Mouse (Mus musculus) stomach, postnatal 0 days (tissue): Measurements from ENCODE around the gene Scrn3. TPM values are rescaled to one million over a fixed set of nuclear protein-coding genes. Genes with fewer than 3 reads are reported as not detected.

Experiments
- ATAC-seq: fragments of 200-750 bp; cut with Nextera tagmentation; 2 replicates; pipeline ENCODE4 v1.8.0; 2017; ENCODE audit not compliant: low FRiP score, low TSS enrichment
- DNase-seq: peaks from one replicate; pipeline ENCODE4 v3.0.0-alpha.2; 2016; ENCODE audit warnings: low spot score
- H3K27ac ChIP-seq: fragments of 300-500 bp; sonication (generic); replicated peaks from 2 replicates; pipeline ENCODE4 v1.5.1; 2014; ENCODE audit warnings: mild to moderate bottlenecking, control low read depth
- H3K27me3 ChIP-seq: fragments of 300-500 bp; sonication (generic); 2 replicates; pipeline ENCODE4 v1.6.1; 2014; ENCODE audit warnings: low read length; ENCODE audit not compliant: control insufficient read depth, insufficient read depth
- H3K36me3 ChIP-seq: fragments of 300-500 bp; sonication (generic); 2 replicates; pipeline ENCODE4 v1.6.1; 2014; ENCODE audit warnings: low read length, mixed read lengths; ENCODE audit not compliant: control insufficient read depth, insufficient read depth
- H3K4me1 ChIP-seq: fragments of 300-500 bp; sonication (generic); replicated peaks from 2 replicates; pipeline ENCODE4 v1.6.1; 2014; ENCODE audit warnings: antibody characterized with exemption; ENCODE audit not compliant: control insufficient read depth, insufficient read depth
- H3K4me2 ChIP-seq: fragments of 300-500 bp; sonication (generic); replicated peaks from 2 replicates; pipeline ENCODE4 v1.6.1; 2014; ENCODE audit warnings: low read depth, mild to moderate bottlenecking, control low read depth, moderate library complexity
- H3K4me3 ChIP-seq: fragments of 300-500 bp; sonication (generic); 2 replicates; pipeline ENCODE4 v1.5.1; 2014; ENCODE audit warnings: low read depth, low read length, control low read depth
- H3K9ac ChIP-seq: fragments of 300-500 bp; sonication (generic); 2 replicates; pipeline ENCODE4 v1.6.1; 2014; ENCODE audit warnings: mild to moderate bottlenecking, low read length, control low read depth, mixed read lengths
- H3K9me3 ChIP-seq: fragments of 300-500 bp; sonication (generic); 2 replicates; pipeline ENCODE4 v1.6.1; 2016; ENCODE audit warnings: low read length; ENCODE audit not compliant: control insufficient read depth
- CTCF ChIP-seq: IDR thresholded peaks from 2 replicates; pipeline ENCODE4 v1.5.1; 2016; ENCODE audit warnings: antibody characterized with exemption, low read depth, mild to moderate bottlenecking, moderate library complexity
- EP300 ChIP-seq: optimal IDR thresholded peaks from 2 replicates; pipeline ENCODE3; 2016; ENCODE audit warnings: antibody characterized with exemption
- WGBS: fragments of 180-500 bp; shearing (Covaris S2); extraction: QIAGEN DNeasy Blood & Tissue Kit; methylation state at CpG from one replicate; pipeline ENCODE4 v1.1.7; 2014; 5-methylcytosine and 5-hydroxymethylcytosine counted together
- polyA plus RNA-seq: library from polyadenylated mRNA; unstranded; fragments of >200 nt; fragmentation: Nextera tagmentation; extraction: Ambion mirVana; gene quantifications from 2 replicates; pipeline ENCODE4 v1.2.1, GENCODE M21; 2015

Scrn3 gene
- polyA plus RNA-seq, 1 experiment from 2014 or later: 8.6 TPM

GRCm38 (mm10) chr2:73385641-73386355, 73.4 kb downstream of the Scrn3 start:
- H3K27me3 ChIP-seq: no peaks in the 10 kb centered on the region
- DNase-seq: no peak
- no peak for ATAC-seq
- 2% methylated on average over 29 of the region's 29 CpGs for WGBS
- peak overlapping the region; percentile 69 for H3K9ac ChIP-seq
- no peak for TF ChIP-seq CTCF
- no peaks in the 10 kb centered on the region for H3K9me3 ChIP-seq
- H3K27ac ChIP-seq: no peak overlapping the region
- no peaks in the 10 kb centered on the region for H3K36me3 ChIP-seq
- H3K4me3 ChIP-seq: peak overlapping the region; percentile 63
- H3K4me1 ChIP-seq: no peaks in the 10 kb centered on the region
- peak overlapping the region; percentile 100 for H3K4me2 ChIP-seq

- under 1% methylated on average over 44 of the region's 44 CpGs for WGBS
- peak; percentile 12; the same call in 1 of the 2 replicates for TF ChIP-seq CTCF
- TF ChIP-seq EP300: peak; percentile 61
Observed at GRCm38 (mm10) chr2:73386356-73387046, 74.1 kb downstream of the Scrn3 start, which contains the start of gene Gpr155. Gene Gpr155 (minus strand): TSS chr2:73386572.

More at GRCm38 (mm10) chr2:73386356-73387046, 74.1 kb downstream of the Scrn3 start, which contains the start of gene Gpr155:
- peak within 1 kb of the TSS; percentile 63 for H3K4me3 ChIP-seq
- H3K9me3 ChIP-seq: no peaks in the 10 kb centered on the region
- peak within 1 kb of the TSS; percentile 83 for H3K27ac ChIP-seq
- ATAC-seq (peak; percentile 99), DNase-seq (peak; percentile 100)
- no peaks in the 10 kb centered on the region for H3K4me1 ChIP-seq
- H3K27me3 ChIP-seq: no peaks in the 10 kb centered on the region
- H3K4me2 ChIP-seq: peak within 1 kb of the TSS; percentile 100
- H3K36me3 ChIP-seq: no peaks in the 10 kb centered on the region
- H3K9ac ChIP-seq: peak within 1 kb of the TSS; percentile 69

Other genes starting within 250 kb of the Scrn3 start
- 58.4 and 62.4 TPM in 2 replicates for gene Ola1, start 93.7 kb upstream of the Scrn3 start, polyA plus RNA-seq
- gene Sp9, start 40.7 kb upstream of the Scrn3 start, polyA plus RNA-seq: 0.02 TPM in 1 of 2 replicates, not detected in the other
- gene Cir1, start 100 bp downstream of the Scrn3 start, polyA plus RNA-seq: 17.3 and 19.6 TPM in 2 replicates
- gene Gpr155, start 74.0 kb downstream of the Scrn3 start, polyA plus RNA-seq: 11.6 and 11.8 TPM in 2 replicates
- 3.1 and 3.3 TPM in 2 replicates for gene Wipf1, start 217.1 kb downstream of the Scrn3 start, polyA plus RNA-seq